Mouse (Mus musculus): ENCODE measurements around the gene C130050O18Rik. TPM values are rescaled to one million over a fixed set of nuclear protein-coding genes. Genes with fewer than 3 reads are reported as not detected.

C130050O18Rik gene
- polyA plus RNA-seq, 1 experiment, result 8.1 TPM

DNA sequence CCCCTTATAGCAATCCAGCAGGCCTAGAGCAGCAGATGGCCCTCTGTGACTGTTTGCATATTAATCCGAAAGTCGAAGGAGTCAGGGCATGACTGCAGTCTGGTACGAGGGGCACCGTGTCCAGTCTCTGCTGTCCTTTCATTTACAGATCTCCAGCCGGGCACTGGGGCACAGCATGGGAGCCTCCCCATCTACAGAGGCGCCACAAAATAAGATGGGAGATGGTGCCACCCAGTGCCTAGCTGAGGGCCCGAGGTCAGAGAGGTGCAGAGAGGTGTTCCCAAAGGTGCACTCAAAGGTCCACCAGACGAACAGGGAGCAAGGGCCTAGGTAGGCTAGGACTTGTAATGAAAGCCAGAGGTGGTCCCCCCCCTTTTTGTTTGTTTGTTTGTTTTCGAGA lies 21.8 kb upstream of the C130050O18Rik start:
- no peak for TF ChIP-seq CTCF (IDR thresholded peaks at IDR 0.05; ENCODE audit: extremely low read depth, insufficient read depth, insufficient read length, insufficient replicate concordance)
- no peak for TF ChIP-seq POLR2A (IDR thresholded peaks at IDR 0.05; ENCODE audit: low read depth, low read length)
- Histone ChIP-seq H3K4me1 (ENCODE audit: control insufficient read depth, insufficient read depth, insufficient read length) (peaks cover 38% of the 10 kb centered on the region; the same call in 1 of the 2 replicates), H3K27ac (ENCODE audit: insufficient read depth, low read length) (peak overlapping the region; percentile 84), H3K36me3 (ENCODE audit: control insufficient read depth, insufficient read depth, low read length) (peaks cover 5% of the 10 kb centered on the region; the same call in 1 of the 2 replicates), H3K4me3 (ENCODE audit: extremely low read depth, insufficient read depth, insufficient read length) (peak overlapping the region; percentile 6; the same call in 1 of the 2 replicates), H3K27me3 (ENCODE audit: control insufficient read depth, insufficient read depth, low read length) (no peaks in the 10 kb centered on the region)
- 55% methylated on average over 9 of the region's 9 CpGs for whole genome bisulfite sequencing
- no peak for DNase-seq (ENCODE audit: low read depth in 1 of 2, low spot score in 2 of 2)

DNA sequence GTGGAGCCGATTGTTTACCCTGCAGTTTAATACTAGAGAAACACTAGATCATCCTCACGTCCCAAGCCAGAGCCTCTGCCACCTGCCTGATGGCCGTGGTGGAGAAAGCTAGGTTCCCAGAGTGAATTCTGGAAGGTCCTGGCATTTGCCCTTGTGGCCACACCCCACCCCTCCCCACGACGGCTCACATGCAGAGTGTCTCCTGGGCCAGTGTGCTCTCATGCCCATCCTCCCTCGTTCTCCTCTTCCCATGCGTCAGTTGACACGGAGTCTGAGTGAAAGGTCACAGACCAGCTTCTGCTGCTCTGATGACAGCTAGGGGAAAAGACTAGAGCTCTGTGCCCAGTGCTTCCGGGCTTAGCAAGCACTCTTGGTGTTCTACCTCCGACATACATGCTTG lies 20.5 kb upstream of the C130050O18Rik start:
- H3K36me3 ChIP-seq (ENCODE audit: control insufficient read depth, insufficient read depth, low read length), result peaks cover 11% of the 10 kb centered on the region; the same call in 1 of the 2 replicates
- peaks cover 39% of the 10 kb centered on the region for H3K4me1 ChIP-seq (ENCODE audit: control insufficient read depth, insufficient read depth, insufficient read length)
- no peak overlapping the region for H3K4me3 ChIP-seq (ENCODE audit: extremely low read depth, insufficient read depth, insufficient read length)
- no peak for DNase-seq (ENCODE audit: low read depth in 1 of 2, low spot score in 2 of 2)
- TF ChIP-seq POLR2A (IDR thresholded peaks at IDR 0.05; ENCODE audit: low read depth, low read length), result no peak
- no peak for TF ChIP-seq CTCF (IDR thresholded peaks at IDR 0.05; ENCODE audit: extremely low read depth, insufficient read depth, insufficient read length, insufficient replicate concordance)
- peak overlapping the region; percentile 36; the same call in 1 of the 2 replicates for H3K27ac ChIP-seq (ENCODE audit: insufficient read depth, low read length)
- WGBS, result 77% methylated on average over 10 of the region's 10 CpGs
- no peaks in the 10 kb centered on the region for H3K27me3 ChIP-seq (ENCODE audit: control insufficient read depth, insufficient read depth, low read length)

DNA sequence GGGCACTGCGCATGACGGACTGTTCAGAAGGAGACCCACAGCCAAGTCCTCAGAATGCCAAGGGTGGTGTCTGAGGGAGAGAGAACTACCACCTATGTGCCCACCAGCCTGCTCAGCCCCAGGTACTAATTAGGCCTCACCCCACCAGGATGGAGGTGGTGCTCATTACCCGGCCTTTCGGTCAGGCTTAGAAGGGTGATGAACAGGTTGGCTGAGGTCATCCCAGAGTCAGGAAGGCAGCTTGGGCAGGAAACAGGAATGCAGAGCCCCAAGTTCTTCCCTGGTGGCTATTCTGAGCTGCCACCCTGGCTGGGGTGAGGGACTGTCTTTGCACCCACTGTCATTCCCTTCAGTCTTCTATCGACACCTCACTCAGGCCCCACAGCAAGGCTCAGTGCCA lies 19.0 kb upstream of the C130050O18Rik start:
- H3K27ac ChIP-seq (ENCODE audit: insufficient read depth, low read length), result no peak overlapping the region; the same call in 1 of the 2 replicates
- TF ChIP-seq POLR2A (IDR thresholded peaks at IDR 0.05; ENCODE audit: low read depth, low read length) (no peak), CTCF (IDR thresholded peaks at IDR 0.05; ENCODE audit: extremely low read depth, insufficient read depth, insufficient read length, insufficient replicate concordance) (no peak)
- peaks cover 41% of the 10 kb centered on the region for H3K4me1 ChIP-seq (ENCODE audit: control insufficient read depth, insufficient read depth, insufficient read length)
- H3K27me3 ChIP-seq (ENCODE audit: control insufficient read depth, insufficient read depth, low read length), result no peaks in the 10 kb centered on the region
- H3K4me3 ChIP-seq (ENCODE audit: extremely low read depth, insufficient read depth, insufficient read length), result no peak overlapping the region
- peaks cover 11% of the 10 kb centered on the region; the same call in 1 of the 2 replicates for H3K36me3 ChIP-seq (ENCODE audit: control insufficient read depth, insufficient read depth, low read length)
- 91% methylated on average over 5 of the region's 5 CpGs for WGBS
- DNase-seq (ENCODE audit: low read depth in 1 of 2, low spot score in 2 of 2), result no peak

DNA sequence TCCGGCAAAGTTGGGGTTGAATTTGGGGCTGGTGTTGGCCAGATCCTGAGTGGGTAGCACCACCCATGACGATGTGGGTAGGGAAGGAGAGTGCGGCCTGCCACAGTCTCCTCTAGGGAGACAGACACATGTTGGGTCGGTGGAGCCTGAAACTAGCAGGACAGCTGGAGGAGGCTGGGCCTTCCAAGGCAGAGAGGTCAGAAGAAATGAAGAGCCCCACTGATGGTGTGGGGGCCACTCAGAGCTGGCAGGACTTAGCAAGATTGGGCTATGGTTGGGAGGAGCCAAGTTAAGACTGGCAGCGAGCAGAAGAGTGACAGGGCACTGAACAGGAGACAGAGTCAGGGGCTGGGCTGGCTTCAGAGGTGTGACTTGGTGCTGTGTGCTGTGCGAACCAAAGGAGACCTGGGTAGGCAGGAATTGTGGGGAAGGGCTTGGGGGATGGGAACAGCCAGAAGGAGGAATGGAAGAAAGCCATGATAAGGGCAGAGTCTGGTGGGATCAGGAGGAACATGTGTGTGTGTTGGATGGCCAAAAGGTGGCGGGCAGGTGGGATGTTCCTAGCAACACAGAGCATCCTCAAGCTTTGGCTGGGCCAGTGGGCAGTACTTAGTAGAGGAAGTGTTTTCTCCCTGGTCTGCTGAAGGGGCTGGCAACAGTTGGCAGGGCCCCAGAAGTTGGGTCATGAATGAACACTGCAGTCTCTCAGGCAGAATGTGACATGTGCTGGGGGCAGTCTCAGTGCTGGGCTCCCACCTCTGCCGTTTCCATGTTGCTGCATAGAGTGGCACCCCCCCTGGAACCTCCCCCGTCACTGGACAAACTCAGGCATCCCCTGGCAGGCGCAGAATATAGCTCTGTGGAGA lies 17.5 kb upstream of the C130050O18Rik start:
- Histone ChIP-seq H3K36me3 (ENCODE audit: control insufficient read depth, insufficient read depth, low read length) (peaks cover 16% of the 10 kb centered on the region; the same call in 1 of the 2 replicates), H3K27ac (ENCODE audit: insufficient read depth, low read length) (peak overlapping the region; percentile 44), H3K27me3 (ENCODE audit: control insufficient read depth, insufficient read depth, low read length) (no peaks in the 10 kb centered on the region), H3K4me1 (ENCODE audit: control insufficient read depth, insufficient read depth, insufficient read length) (peaks cover 39% of the 10 kb centered on the region), H3K4me3 (ENCODE audit: extremely low read depth, insufficient read depth, insufficient read length) (no peak overlapping the region)
- no peak for TF ChIP-seq CTCF (IDR thresholded peaks at IDR 0.05; ENCODE audit: extremely low read depth, insufficient read depth, insufficient read length, insufficient replicate concordance)
- no peak for TF ChIP-seq POLR2A (IDR thresholded peaks at IDR 0.05; ENCODE audit: low read depth, low read length)
- WGBS, result 73% methylated on average over 10 of the region's 10 CpGs
- no peak for DNase-seq (ENCODE audit: low read depth in 1 of 2, low spot score in 2 of 2)

DNA sequence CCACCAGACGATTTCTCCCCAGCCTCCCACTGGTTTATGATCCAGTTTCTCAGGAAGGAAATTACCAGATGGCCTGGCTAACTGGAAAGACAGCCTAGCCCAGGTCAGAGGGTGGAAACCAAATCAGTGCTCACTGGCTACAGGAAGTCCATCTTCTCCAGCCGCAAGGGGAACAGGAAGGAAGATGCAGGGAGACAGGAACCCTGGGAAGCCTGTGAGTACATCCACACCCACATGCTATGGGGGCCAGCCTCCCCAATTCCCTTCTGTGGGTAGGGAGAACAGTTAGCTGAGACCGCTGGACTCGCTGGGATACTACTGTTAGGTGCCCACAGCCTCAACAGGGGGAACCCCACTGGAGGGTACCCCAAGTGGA lies 16.9 kb upstream of the C130050O18Rik start:
- WGBS, result 63% methylated on average over 4 of the region's 4 CpGs
- TF ChIP-seq CTCF (IDR thresholded peaks at IDR 0.05; ENCODE audit: extremely low read depth, insufficient read depth, insufficient read length, insufficient replicate concordance) (no peak), POLR2A (IDR thresholded peaks at IDR 0.05; ENCODE audit: low read depth, low read length) (no peak)
- no peak for DNase-seq (ENCODE audit: low read depth in 1 of 2, low spot score in 2 of 2)
- H3K27ac ChIP-seq (ENCODE audit: insufficient read depth, low read length), result peak overlapping the region; percentile 44
- no peak overlapping the region for H3K4me3 ChIP-seq (ENCODE audit: extremely low read depth, insufficient read depth, insufficient read length)
- peaks cover 21% of the 10 kb centered on the region for H3K36me3 ChIP-seq (ENCODE audit: control insufficient read depth, insufficient read depth, low read length)
- no peaks in the 10 kb centered on the region for H3K27me3 ChIP-seq (ENCODE audit: control insufficient read depth, insufficient read depth, low read length)
- peaks cover 33% of the 10 kb centered on the region for H3K4me1 ChIP-seq (ENCODE audit: control insufficient read depth, insufficient read depth, insufficient read length)

DNA sequence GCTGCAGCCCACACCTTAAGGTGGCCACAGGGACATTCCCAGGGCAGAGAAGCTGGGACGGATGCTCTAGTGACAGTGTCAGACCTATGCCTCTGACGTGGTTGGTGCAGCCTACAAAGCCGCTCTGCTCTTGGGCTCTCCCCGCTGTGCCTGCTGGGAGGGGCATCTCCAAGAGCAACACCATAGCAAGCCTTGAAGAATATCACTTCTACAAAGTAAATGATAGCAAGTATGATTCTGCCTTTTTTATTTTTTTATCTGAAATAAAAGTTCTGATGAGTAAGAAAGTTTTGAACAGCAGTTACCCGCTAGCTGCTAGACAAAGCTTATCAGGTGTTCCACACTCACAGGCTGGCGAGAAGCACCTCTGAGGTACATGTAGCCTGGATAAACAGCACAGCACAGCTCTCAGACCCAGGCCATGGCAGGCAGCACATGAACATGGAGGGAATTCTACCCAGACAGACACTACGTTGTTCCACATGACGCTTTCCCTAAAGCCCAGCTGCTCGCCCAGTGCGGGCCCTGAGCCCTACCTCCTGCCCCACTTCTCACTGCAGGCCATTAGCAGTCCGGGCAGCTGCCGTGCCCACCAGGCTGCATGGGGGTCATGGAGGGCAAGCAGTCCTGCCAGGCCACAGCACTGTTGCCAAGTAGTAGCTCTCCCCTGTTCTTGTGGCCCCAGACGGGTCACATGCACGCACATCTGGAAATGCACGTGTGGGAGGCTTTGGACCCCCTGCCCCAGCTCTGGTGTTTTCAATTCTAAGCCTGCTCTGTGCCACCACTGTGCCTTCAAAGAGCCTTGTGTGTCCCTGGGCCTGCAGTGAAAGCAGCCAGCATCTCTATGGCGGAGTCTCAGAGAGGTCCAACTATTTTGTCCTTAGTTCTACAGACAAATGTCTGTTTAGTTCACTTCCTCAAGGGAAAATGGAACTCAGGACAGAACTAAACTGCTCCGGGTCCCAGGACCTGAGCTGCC lies 16.1 kb upstream of the C130050O18Rik start:
- no peak for DNase-seq (ENCODE audit: low read depth in 1 of 2, low spot score in 2 of 2)
- Histone ChIP-seq H3K4me3 (ENCODE audit: extremely low read depth, insufficient read depth, insufficient read length) (no peak overlapping the region), H3K27ac (ENCODE audit: insufficient read depth, low read length) (peak overlapping the region; percentile 76), H3K27me3 (ENCODE audit: control insufficient read depth, insufficient read depth, low read length) (no peaks in the 10 kb centered on the region), H3K4me1 (ENCODE audit: control insufficient read depth, insufficient read depth, insufficient read length) (peaks cover 27% of the 10 kb centered on the region), H3K36me3 (ENCODE audit: control insufficient read depth, insufficient read depth, low read length) (peaks cover 25% of the 10 kb centered on the region)
- TF ChIP-seq POLR2A (IDR thresholded peaks at IDR 0.05; ENCODE audit: low read depth, low read length) (no peak), CTCF (IDR thresholded peaks at IDR 0.05; ENCODE audit: extremely low read depth, insufficient read depth, insufficient read length, insufficient replicate concordance) (no peak)
- 74% methylated on average over 17 of the region's 17 CpGs for WGBS
